ENCODE assay signal across 16 mouse cellular contexts in genomic region chr4:150495568-150495967, GRCm38 (mm10).
A peak's percentile ranks its signal among the peaks of the same experiment; 100 is the strongest.
DNase-seq lines count a peak whose midpoint lies in the region; ATAC-seq lines count a peak whose summit lies in the region.
"Had no signal": no experiment of that assay in that cellular context is flagged by ENCODE, and none has a peak within 500 bp of the region (broad histone marks: within the 10 kb centered on the region; RNA-seq: fewer than 3 reads in every experiment).

No protein-coding gene starts in this region.

- no peak overlapping the region for H3K27ac ChIP-seq in embryonic facial prominence, embryonic 14.5 days (replicated peaks; ENCODE audit: low read depth, low read length)
- no peak overlapping the region for H3K27ac ChIP-seq in embryonic facial prominence, embryonic 10.5 days (replicated peaks)
- peak overlapping the region; percentile 58; the same call in 1 of the 2 replicates for H3K27ac ChIP-seq in hindbrain, embryonic 13.5 days
- no peak overlapping the region for H3K27ac ChIP-seq in hindbrain, embryonic 16.5 days (ENCODE audit: low read depth, low read length)
- H3K27ac ChIP-seq: embryonic facial prominence, embryonic 13.5 days; kidney, embryonic 15.5 days; liver, embryonic 13.5 days; macrophage had no signal

- ATAC-seq in embryonic facial prominence, embryonic 14.5 days (ENCODE audit: low read depth) = 0 out of 2 replicates have a peak, but pooled peaks have one; percentile 30
- no peak for ATAC-seq in hindbrain, embryonic 13.5 days (ENCODE audit: low FRiP score)
- no peak for ATAC-seq in hindbrain, embryonic 16.5 days

- no peak overlapping the region for H3K4me2 ChIP-seq in embryonic facial prominence, embryonic 14.5 days (ENCODE audit: low read depth, low read length)
- H3K4me2 ChIP-seq in hindbrain, embryonic 13.5 days = no peak overlapping the region
- no peak overlapping the region for H3K4me2 ChIP-seq in hindbrain, embryonic 16.5 days (ENCODE audit: low read length)
- H3K4me2 ChIP-seq: embryonic facial prominence, embryonic 13.5 days; kidney, embryonic 15.5 days; liver, embryonic 13.5 days had no signal

- H3K4me3 ChIP-seq in embryonic facial prominence, embryonic 14.5 days (ENCODE audit: low read depth, low read length) = no peak overlapping the region
- no peak overlapping the region for H3K4me3 ChIP-seq in embryonic facial prominence, embryonic 10.5 days
- H3K4me3 ChIP-seq in hindbrain, embryonic 13.5 days = no peak overlapping the region
- H3K4me3 ChIP-seq in hindbrain, embryonic 16.5 days (ENCODE audit: low read length) = no peak overlapping the region
- H3K4me3 ChIP-seq: embryonic facial prominence, embryonic 13.5 days; kidney, embryonic 15.5 days; liver, embryonic 13.5 days had no signal

- H3K36me3 ChIP-seq in embryonic facial prominence, embryonic 14.5 days (ENCODE audit: control insufficient read depth, insufficient read depth, low read length) = no peaks in the 10 kb centered on the region
- peaks cover 36% of the 10 kb centered on the region for H3K36me3 ChIP-seq in embryonic facial prominence, embryonic 10.5 days (replicated peaks)
- peaks cover 10% of the 10 kb centered on the region; the same call in 1 of the 2 replicates for H3K36me3 ChIP-seq in hindbrain, embryonic 13.5 days
- no peaks in the 10 kb centered on the region for H3K36me3 ChIP-seq in hindbrain, embryonic 16.5 days (ENCODE audit: control insufficient read depth, insufficient read depth, low read length)
- H3K36me3 ChIP-seq: liver, embryonic 13.5 days had no signal

- no peaks in the 10 kb centered on the region for H3K27me3 ChIP-seq in embryonic facial prominence, embryonic 14.5 days (replicated peaks; ENCODE audit: control insufficient read depth, insufficient read depth, low read length)
- no peaks in the 10 kb centered on the region for H3K27me3 ChIP-seq in embryonic facial prominence, embryonic 10.5 days (replicated peaks; ENCODE audit: low read depth, poor library complexity, severe bottlenecking)
- H3K27me3 ChIP-seq in hindbrain, embryonic 13.5 days = no peaks in the 10 kb centered on the region
- no peaks in the 10 kb centered on the region for H3K27me3 ChIP-seq in hindbrain, embryonic 16.5 days (replicated peaks; ENCODE audit: control insufficient read depth, insufficient read depth, low read length)
- H3K27me3 ChIP-seq: embryonic facial prominence, embryonic 13.5 days; kidney, embryonic 15.5 days; liver, embryonic 13.5 days had no signal

- intact Hi-C loops in heart, postnatal 36 days (cut with DNase I) = loop anchor here (5.0 kb wide), 1 partner anchor 47 kb away; no protein-coding TSS in a partner anchor

- WGBS in embryonic facial prominence, embryonic 14.5 days = 68% methylated on average over 2 of the region's 2 CpGs
- 84% methylated on average over 2 of the region's 2 CpGs for WGBS in embryonic facial prominence, embryonic 10.5 days
- WGBS in hindbrain, embryonic 13.5 days = 41% methylated on average over 2 of the region's 2 CpGs
- WGBS in hindbrain, embryonic 16.5 days = 28% methylated on average over 2 of the region's 2 CpGs

- no peak for DNase-seq in embryonic facial prominence, embryonic 14.5 days (ENCODE audit: low spot score)
- no peak for DNase-seq in embryonic facial prominence, embryonic 10.5 days (ENCODE audit: low spot score)
- DNase-seq in gastrocnemius, postnatal 25 days = peak; percentile 63
- peak; percentile 24 to 25 for DNase-seq in heart, postnatal 36 days
- no peak for DNase-seq in thymus, postnatal 10 days (ENCODE audit: low spot score in 2 of 2)
- no peak for DNase-seq in urinary bladder, postnatal 4 days (ENCODE audit: low spot score in 2 of 2)
- DNase-seq: adrenal gland, adult 8-10 months; cerebellum, postnatal 25 days; left cerebral cortex, postnatal 4 days; liver, embryonic 13.5 days; thymus, adult 2 months had no signal

- H3K9me3 ChIP-seq in embryonic facial prominence, embryonic 14.5 days (ENCODE audit: control insufficient read depth, low read length) = no peaks in the 10 kb centered on the region
- no peaks in the 10 kb centered on the region for H3K9me3 ChIP-seq in embryonic facial prominence, embryonic 10.5 days
- H3K9me3 ChIP-seq in hindbrain, embryonic 13.5 days = no peaks in the 10 kb centered on the region
- H3K9me3 ChIP-seq in hindbrain, embryonic 16.5 days (ENCODE audit: control insufficient read depth, low read length) = no peaks in the 10 kb centered on the region
- H3K9me3 ChIP-seq: embryonic facial prominence, embryonic 13.5 days; kidney, embryonic 15.5 days; liver, embryonic 13.5 days had no signal

- no peaks in the 10 kb centered on the region for H3K4me1 ChIP-seq in embryonic facial prominence, embryonic 14.5 days (ENCODE audit: control insufficient read depth, insufficient read depth, low read length)
- H3K4me1 ChIP-seq in embryonic facial prominence, embryonic 10.5 days = no peaks in the 10 kb centered on the region
- H3K4me1 ChIP-seq in hindbrain, embryonic 13.5 days (replicated peaks) = peaks cover 18% of the 10 kb centered on the region
- peaks cover 6% of the 10 kb centered on the region for H3K4me1 ChIP-seq in hindbrain, embryonic 16.5 days (ENCODE audit: control insufficient read depth, insufficient read depth, low read depth, low read length)

- no peak overlapping the region for H3K9ac ChIP-seq in embryonic facial prominence, embryonic 14.5 days (ENCODE audit: low read depth, low read length)
- H3K9ac ChIP-seq in hindbrain, embryonic 13.5 days = no peak overlapping the region; the same call in 1 of the 2 replicates
- H3K9ac ChIP-seq in hindbrain, embryonic 16.5 days (ENCODE audit: low read depth, low read length) = no peak overlapping the region
- H3K9ac ChIP-seq: embryonic facial prominence, embryonic 13.5 days; kidney, embryonic 15.5 days; liver, embryonic 13.5 days had no signal

Comparison
In these comparisons a context has a peak if more than half of its experiments do, and no peak if none do; other contexts are left out.
1. DNase-seq: peak in gastrocnemius, postnatal 25 days (single experiment) and heart, postnatal 36 days (2 of 2); none in embryonic facial prominence, embryonic 14.5 days (single experiment), embryonic facial prominence, embryonic 10.5 days (single experiment), thymus, postnatal 10 days (0 of 2) and urinary bladder, postnatal 4 days (0 of 2).